Mouse (Mus musculus) embryonic fibroblast, embryonic 13.5 days (primary cell): ENCODE data around the gene Ppme1.

Experiments used
- CTCF ChIP-seq: IDR thresholded peaks from 2 replicates; pipeline ENCODE4 v1.5.1; 2011; ENCODE audit warnings: mild to moderate bottlenecking, control low read depth, low read length, moderate library complexity, borderline replicate concordance; ENCODE audit not compliant: insufficient read depth
- POLR2A ChIP-seq: IDR thresholded peaks from 2 replicates; pipeline ENCODE4 v1.6.1; 2011; ENCODE audit warnings: low read depth, mild to moderate bottlenecking, control low read depth, low read length, moderate library complexity

DNA sequence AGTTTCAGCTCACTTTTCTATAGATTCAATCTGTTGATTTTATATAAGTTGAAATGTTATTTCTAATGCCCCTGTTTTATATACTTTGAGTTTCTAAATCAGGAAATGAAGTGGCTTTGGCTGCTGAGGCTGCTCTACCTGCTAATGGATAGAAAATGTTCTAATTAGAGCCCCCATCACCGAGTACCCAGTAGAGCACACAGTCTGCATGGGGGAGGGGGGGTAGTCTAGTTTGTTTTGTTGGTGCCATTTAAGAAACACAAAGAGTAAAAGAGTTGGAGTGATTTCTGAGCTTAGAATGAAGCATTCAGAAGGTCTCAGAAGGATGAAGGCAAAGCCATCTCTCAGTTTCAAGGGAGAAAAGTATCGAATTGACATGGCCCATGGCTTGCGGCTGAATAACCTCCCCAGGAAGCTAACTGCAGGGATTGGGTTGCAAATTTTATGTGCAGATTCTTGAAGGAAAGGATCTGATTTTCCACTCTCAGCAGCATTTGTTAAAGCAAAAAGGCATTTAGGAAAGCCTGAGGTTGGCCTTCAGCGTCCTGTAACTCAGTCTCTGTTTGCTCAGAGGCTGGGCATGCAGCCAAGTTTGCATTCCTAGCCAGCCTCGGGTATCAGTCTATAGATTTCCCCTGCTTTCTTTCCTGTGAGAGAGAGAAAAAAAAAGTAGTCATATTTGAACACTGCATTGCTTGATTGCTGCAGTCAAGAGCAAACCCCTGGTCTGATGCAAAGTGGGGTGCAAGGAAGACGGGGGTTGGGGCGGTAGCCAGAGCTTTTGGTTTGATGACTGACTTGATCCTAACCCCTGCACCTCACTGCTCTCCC lies 84.1 kb downstream of the Ppme1 start:
- TF ChIP-seq POLR2A (no peak; the same call in 1 of the 2 replicates), CTCF (no peak)
